Mouse (Mus musculus) forebrain, embryonic 10.5 days (tissue): ENCODE results near the gene Erbb4. TPM values are rescaled to one million over a fixed set of nuclear protein-coding genes. Genes with fewer than 3 reads are reported as not detected.

Experiments
- DNase-seq: peaks from one replicate; pipeline ENCODE4 v3.0.0-alpha.2; 2017; ENCODE audit warnings: low spot score; ENCODE audit errors: extremely low spot score
- H3K27ac ChIP-seq: fragments of 300-500 bp; sonication (generic); 2 replicates; pipeline ENCODE4 v1.5.1; 2016; ENCODE audit warnings: mild to moderate bottlenecking
- H3K27me3 ChIP-seq: fragments of 300-500 bp; sonication (generic); 2 replicates; pipeline ENCODE4 v1.6.1; 2016; ENCODE audit warnings: mild to moderate bottlenecking; ENCODE audit not compliant: poor library complexity, severe bottlenecking
- H3K36me3 ChIP-seq: fragments of 300-500 bp; sonication (generic); replicated peaks from 2 replicates; pipeline ENCODE4 v1.6.1; 2016; ENCODE audit warnings: mild to moderate bottlenecking, moderate library complexity
- H3K4me1 ChIP-seq: fragments of 300-500 bp; sonication (generic); 2 replicates; pipeline ENCODE4 v1.6.1; 2016
- H3K4me3 ChIP-seq: fragments of 300-500 bp; sonication (generic); 2 replicates; pipeline ENCODE4 v1.5.1; 2016; ENCODE audit warnings: mild to moderate bottlenecking, moderate library complexity
- H3K9me3 ChIP-seq: fragments of 300-500 bp; sonication (generic); 2 replicates; pipeline ENCODE4 v1.6.1; 2016; ENCODE audit warnings: mild to moderate bottlenecking, moderate library complexity
- WGBS: fragments of 180-500 bp; shearing (Covaris S2); methylation state at CpG from one replicate; pipeline ENCODE4 v1.1.7; 2016; 5-methylcytosine and 5-hydroxymethylcytosine counted together
- polyA plus RNA-seq: library from polyadenylated mRNA; unstranded; fragments of >200 nt; fragmentation: Nextera tagmentation; extraction: Ambion mirVana; gene quantifications from 2 replicates; pipeline ENCODE4 v1.2.1, GENCODE M21; 2016

Gene Erbb4
- polyA plus RNA-seq, 1 experiment from 2014 or later, result 2.2 TPM

DNA sequence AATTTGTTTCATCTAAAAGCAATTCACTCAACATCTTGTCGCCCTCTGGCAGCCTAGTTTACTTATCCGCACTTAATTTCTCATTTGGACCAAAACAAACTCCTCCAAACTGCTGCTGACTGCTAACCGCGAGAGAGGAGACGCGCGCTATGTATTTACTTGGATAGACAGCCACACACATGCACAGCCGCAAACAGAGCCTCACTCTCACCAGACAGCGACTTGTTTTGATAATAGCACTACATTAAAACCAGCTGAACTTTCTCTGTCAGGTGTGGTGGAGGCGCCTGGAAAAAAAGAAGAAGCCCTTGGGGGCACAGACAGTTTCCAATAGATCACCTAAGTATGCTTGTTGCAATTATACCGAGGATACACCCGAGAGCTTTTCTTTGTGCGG lies 2.8 kb downstream of the Erbb4 start:
- H3K27me3 ChIP-seq, result peaks cover 80% of the 10 kb centered on the region
- WGBS, result under 1% methylated on average over 13 of the region's 13 CpGs

DNA sequence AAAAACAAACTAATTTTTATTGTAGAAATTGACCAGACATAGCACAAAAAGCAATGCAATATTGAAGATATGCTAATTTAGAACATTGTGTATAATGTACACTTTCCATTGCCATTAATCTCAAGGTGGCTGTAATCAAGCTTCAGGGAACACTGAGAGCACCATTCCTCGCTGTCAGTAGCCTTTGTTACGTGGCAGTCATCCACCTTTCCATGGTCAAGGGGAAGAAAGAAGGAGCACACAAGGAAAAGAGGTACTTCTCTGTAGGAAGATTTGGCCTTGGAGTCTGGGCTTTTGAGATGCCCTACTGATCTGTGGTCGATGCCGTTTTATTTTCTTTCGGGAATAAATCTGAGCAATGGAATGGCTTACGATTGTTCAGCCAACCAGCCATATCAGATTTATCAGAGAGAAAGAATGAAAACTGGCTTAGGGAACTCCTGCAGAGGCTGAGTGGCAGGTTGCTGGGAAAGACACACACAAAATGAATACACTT lies 4.6 kb downstream of the Erbb4 start:
- DNase-seq, result no peak
- Histone ChIP-seq H3K36me3 (no peaks in the 10 kb centered on the region), H3K4me3 (no peak overlapping the region), H3K27ac (no peak overlapping the region), H3K9me3 (no peaks in the 10 kb centered on the region), H3K27me3 (peaks cover 63% of the 10 kb centered on the region), H3K4me1 (peaks cover 44% of the 10 kb centered on the region)
- WGBS, result 59% methylated on average over 6 of the region's 6 CpGs

More for the DNA sequence above, 2.8 kb downstream of the Erbb4 start:
- no peaks in the 10 kb centered on the region for H3K9me3 ChIP-seq
- DNase-seq, result peak; percentile 59
- peaks cover 48% of the 10 kb centered on the region for H3K4me1 ChIP-seq
- no peaks in the 10 kb centered on the region for H3K36me3 ChIP-seq
- H3K4me3 ChIP-seq, result peak overlapping the region; percentile 79
- peak overlapping the region; percentile 86; the same call in 1 of the 2 replicates for H3K27ac ChIP-seq

DNA sequence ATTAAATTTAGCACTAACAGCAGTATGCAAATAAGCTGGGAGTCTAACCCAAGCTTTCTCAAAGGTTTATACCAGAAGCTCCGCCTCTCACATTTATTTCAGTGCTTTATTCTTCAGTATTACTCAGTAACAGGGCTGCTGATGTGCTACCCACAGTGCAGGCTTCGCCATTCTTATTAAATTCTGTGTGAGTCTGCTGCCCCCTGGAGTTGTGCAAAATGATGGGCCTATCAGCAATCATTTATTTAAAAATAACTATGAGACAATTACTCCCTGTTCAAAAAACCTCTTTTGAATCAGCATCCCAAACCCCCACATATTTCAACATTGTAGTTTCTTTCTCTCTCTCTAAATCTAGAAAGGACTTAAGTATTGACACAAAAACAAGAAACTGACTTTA lies 6.2 kb downstream of the Erbb4 start:
- WGBS, result 75% methylated on average over 2 of the region's 2 CpGs

DNA sequence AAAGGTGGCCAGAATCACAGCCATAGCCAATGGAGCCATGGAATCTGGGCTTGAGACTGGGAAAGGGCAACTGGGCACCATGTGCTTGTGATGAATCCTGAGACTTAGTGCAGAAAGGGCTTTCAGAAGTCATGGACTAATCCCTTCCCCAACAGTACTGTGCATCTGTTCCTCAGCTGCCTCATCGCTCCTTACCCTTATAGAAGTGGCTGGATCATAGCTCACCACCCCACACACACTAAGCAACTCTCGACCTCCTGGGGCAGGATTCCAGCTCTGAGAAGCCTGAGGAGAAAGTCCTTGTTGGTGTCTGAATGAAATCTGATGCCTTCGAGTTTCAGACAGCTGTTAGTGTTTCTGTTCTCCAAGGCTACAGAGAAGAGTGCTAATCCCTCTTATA lies 14.8 kb downstream of the Erbb4 start:
- H3K27me3 ChIP-seq, result no peaks in the 10 kb centered on the region
- WGBS, result 38% methylated on average over 3 of the region's 3 CpGs
- peaks cover 5% of the 10 kb centered on the region for H3K4me1 ChIP-seq
- no peak overlapping the region for H3K4me3 ChIP-seq
- no peak for DNase-seq
- no peak overlapping the region for H3K27ac ChIP-seq
- no peaks in the 10 kb centered on the region for H3K9me3 ChIP-seq
- no peaks in the 10 kb centered on the region for H3K36me3 ChIP-seq

More for the DNA sequence above, 6.2 kb downstream of the Erbb4 start:
- Histone ChIP-seq H3K27ac (no peak overlapping the region), H3K36me3 (no peaks in the 10 kb centered on the region), H3K4me1 (peaks cover 32% of the 10 kb centered on the region), H3K4me3 (no peak overlapping the region), H3K9me3 (no peaks in the 10 kb centered on the region), H3K27me3 (peaks cover 48% of the 10 kb centered on the region)
- no peak for DNase-seq

DNA sequence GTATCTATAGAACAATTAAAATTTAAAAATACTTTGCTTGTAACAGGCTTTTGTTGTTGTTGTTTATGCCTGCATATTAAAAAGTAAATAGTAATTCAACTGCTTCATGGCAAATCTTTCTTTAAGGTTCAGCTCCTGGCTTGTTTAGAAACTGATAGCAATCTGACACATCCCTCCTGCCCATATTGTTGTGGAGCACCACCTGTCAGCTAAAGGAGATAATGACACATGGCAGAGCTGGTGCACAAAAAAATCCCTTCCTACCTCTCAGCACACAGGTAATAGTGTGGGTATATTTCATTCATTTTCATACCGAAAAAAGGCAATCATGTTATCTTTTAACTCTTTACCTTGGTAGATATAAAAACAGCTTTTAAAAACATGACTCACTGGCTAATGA lies 18.5 kb downstream of the Erbb4 start:
- Histone ChIP-seq H3K4me3 (no peak overlapping the region), H3K27me3 (no peaks in the 10 kb centered on the region), H3K36me3 (no peaks in the 10 kb centered on the region), H3K27ac (no peak overlapping the region), H3K9me3 (no peaks in the 10 kb centered on the region), H3K4me1 (peaks cover 8% of the 10 kb centered on the region)
- no peak for DNase-seq
- WGBS, result 92% methylated on average over 1 of the region's 1 CpGs

DNA sequence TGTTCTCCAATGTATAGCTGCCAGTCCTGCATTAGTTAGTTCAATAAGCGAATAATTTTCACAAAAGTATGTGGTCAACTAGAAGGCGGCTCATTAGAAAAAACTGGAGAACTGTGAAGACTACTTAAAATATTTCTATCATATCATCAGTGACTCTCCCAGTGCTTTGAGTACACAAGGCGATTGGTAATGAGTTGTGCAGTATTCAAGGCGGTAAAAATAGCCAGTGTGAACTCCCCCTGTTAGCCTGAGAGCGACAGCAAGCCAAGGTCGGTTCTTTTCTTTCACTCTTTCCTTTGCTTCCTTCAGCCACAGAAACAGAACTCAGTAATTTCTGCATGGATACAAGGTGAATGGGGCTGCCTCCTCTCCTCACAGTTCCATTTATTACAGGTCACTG lies 22.1 kb downstream of the Erbb4 start:
- Histone ChIP-seq H3K27me3 (no peaks in the 10 kb centered on the region), H3K9me3 (no peaks in the 10 kb centered on the region), H3K4me1 (0 out of 2 replicates have a peak, but pooled peaks cover 3% of the 10 kb centered on the region), H3K4me3 (no peak overlapping the region), H3K27ac (no peak overlapping the region), H3K36me3 (no peaks in the 10 kb centered on the region)
- WGBS, result 76% methylated on average over 6 of the region's 6 CpGs
- no peak for DNase-seq

DNA sequence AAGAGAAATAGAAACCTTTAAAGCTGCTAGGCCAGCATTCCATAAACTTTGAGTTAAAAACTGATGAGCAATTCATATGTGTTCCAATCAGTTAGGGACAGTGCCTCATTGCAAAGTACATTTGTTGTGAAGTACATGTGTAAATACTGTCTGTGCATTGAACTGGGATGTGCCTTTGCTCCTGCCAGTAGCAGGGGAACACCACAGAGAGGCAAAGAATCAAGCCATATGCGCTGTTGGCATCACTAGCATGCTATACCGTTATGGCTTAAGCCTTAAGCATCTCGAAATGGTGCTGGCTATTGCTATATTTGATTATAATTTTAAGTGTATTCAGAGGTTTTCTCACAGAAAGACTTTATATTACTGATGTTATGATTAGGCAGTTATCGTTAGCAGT lies 58.9 kb downstream of the Erbb4 start:
- Histone ChIP-seq H3K4me1 (peaks cover 6% of the 10 kb centered on the region), H3K9me3 (no peaks in the 10 kb centered on the region), H3K27ac (no peak overlapping the region), H3K27me3 (no peaks in the 10 kb centered on the region), H3K4me3 (no peak overlapping the region), H3K36me3 (no peaks in the 10 kb centered on the region)
- DNase-seq, result no peak
- 94% methylated on average over 4 of the region's 4 CpGs for WGBS

DNA sequence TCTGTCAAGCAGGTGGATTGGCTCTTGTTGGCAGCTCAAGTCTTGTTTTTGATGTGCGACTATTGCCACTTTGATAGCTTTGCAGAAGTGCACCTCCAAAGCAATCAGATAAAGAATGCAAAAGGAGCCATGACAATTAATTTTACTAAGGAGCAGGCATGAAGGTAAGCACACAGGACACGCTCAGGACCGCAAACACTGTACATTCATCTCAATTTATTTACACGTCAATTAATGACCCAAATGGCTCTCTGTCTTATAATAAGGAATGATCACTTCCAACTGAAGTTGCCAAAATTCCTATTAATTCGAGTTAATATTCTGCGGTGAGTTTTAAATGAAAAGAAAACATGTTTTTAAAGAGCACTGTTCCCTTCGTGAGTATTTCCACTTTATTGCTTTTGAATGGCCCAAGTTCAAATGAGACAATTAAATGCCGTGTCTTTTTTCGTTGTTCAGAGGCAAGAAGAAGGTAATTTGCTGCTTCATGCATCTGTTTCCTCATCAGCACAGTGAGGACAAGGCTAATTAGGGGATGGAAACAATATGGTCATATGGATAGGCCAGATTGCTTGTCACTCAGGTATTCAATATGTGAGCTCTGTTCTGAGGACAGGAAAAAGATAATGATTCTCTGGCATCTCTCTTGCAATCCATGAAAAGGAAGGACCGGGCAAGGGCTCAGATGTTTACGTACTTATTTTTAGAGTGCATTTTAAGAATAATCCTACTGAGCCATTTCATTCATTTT lies 61.5 kb downstream of the Erbb4 start:
- Histone ChIP-seq H3K9me3 (no peaks in the 10 kb centered on the region), H3K4me3 (no peak overlapping the region), H3K4me1 (peaks cover 6% of the 10 kb centered on the region), H3K27ac (no peak overlapping the region), H3K27me3 (no peaks in the 10 kb centered on the region), H3K36me3 (no peaks in the 10 kb centered on the region)
- no peak for DNase-seq
- 67% methylated on average over 11 of the region's 11 CpGs for WGBS

DNA sequence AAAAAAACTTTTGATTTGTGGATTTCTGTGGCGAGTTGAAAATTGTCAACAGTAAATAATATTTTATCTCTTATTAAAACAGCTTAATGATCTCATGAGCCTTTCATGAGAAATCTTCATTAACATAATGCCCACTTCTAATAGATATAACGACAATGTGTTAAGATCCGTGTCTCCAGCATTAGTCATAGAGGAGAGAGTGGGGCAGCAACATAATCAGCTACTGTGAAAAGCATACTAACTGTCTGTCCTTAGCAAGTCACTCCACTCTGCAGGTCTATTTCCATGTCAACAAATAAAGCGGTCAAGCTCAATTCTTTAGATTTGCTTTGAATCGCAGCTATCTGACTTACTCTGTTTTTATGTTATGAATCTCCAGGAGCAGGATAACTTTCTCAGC lies 80.0 kb downstream of the Erbb4 start:
- Histone ChIP-seq H3K27me3 (peaks cover 34% of the 10 kb centered on the region; the same call in 1 of the 2 replicates), H3K4me1 (peaks cover 32% of the 10 kb centered on the region), H3K4me3 (no peak overlapping the region), H3K27ac (no peak overlapping the region), H3K36me3 (no peaks in the 10 kb centered on the region), H3K9me3 (no peaks in the 10 kb centered on the region)
- WGBS, result 70% methylated on average over 5 of the region's 5 CpGs
- DNase-seq, result no peak

DNA sequence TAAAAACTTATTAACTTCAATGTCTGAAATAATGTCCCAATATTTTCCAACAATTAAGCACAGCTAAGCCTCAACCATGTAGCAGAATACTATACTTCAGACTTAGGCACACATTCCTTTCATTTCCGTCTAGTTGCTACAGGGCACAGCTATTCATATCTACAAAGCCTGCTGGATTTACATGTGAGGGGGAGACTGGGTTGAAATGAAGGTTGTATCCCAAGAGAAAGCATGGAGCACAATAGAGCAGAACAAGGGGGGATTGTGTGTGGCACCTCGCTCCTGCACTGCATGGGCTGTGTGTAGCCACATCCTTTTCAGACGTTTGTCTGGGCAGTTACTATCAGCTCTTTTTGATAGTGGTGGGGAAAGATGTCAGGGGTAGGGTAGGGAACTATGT lies 83.0 kb downstream of the Erbb4 start:
- Histone ChIP-seq H3K4me3 (no peak overlapping the region), H3K4me1 (peaks cover 32% of the 10 kb centered on the region), H3K27ac (no peak overlapping the region), H3K9me3 (no peaks in the 10 kb centered on the region), H3K27me3 (peaks cover 63% of the 10 kb centered on the region), H3K36me3 (no peaks in the 10 kb centered on the region)
- 13% methylated on average over 3 of the region's 3 CpGs for WGBS
- DNase-seq, result peak; percentile 17

DNA sequence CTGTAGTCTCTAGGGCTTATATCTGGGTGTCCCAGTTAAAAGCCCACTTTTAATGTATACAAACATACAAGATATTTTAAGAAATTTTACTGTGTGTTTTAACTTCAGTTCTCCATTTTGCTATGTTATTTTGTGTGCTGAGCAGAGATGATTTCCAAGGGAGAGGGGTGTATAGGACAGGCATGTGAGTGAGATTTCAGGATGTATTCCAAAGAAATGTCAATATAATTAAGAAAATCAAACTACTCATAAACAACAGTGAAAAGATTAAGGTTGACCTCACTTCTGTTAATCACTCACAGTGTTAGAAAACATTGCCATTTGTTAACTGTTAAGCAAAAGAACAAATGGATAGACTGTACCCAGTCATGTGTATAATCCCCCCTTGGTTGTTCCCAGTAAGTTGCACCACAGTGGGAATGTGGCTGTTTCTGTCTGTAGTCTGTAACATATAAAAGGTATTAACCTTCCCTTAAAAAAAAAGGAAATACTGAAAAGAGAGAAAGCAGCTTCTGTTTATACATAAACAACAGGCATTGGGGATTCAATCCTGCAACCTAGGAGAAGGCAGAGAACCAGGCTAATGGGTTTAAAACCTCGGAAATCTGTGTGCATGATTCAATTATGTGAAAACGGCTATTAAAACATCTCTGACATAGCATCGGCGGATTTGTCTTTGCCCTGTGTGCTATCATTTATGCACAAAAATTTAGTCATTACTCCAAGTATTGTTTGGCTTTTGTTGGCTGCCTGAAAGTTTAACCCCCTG lies 84.5 kb downstream of the Erbb4 start:
- H3K36me3 ChIP-seq, result no peaks in the 10 kb centered on the region
- peaks cover 65% of the 10 kb centered on the region for H3K27me3 ChIP-seq
- no peaks in the 10 kb centered on the region for H3K9me3 ChIP-seq
- 27% methylated on average over 4 of the region's 4 CpGs for WGBS
- no peak overlapping the region for H3K4me3 ChIP-seq
- no peak for DNase-seq
- no peak overlapping the region for H3K27ac ChIP-seq
- peaks cover 28% of the 10 kb centered on the region for H3K4me1 ChIP-seq

DNA sequence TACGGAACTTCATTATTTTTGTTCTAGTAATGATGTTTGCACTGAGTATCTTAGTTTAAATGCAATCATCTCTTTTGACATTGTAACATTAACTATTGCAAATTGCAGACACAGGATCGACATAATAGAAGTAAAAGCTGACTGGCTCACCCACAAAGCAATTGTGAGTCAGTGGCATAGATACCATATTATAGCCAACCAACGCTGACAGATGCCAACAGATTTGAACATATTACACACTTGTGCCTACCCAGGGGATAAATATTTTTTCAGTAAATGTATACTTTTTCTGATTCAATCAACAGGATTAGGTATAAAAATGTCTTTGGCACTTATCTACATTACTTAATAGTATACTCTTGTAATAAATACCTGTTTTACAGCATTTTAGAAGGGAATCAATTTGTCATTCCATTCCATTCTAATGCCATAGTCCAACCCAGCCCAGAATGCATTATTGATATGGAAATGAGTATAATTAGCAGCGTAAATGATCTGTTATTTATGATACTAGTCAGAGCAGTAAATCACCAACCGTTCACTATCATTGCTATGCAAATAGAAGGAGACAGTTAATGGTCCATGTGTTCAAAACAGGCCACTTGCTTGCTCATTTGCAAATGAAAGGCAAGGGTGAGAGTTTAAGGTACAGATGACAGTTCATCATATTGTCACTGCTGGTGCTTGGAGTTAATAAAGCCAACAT lies 97.9 kb downstream of the Erbb4 start:
- DNase-seq, result no peak
- Histone ChIP-seq H3K9me3 (no peaks in the 10 kb centered on the region), H3K27me3 (peaks cover 1% of the 10 kb centered on the region; the same call in 1 of the 2 replicates), H3K4me1 (no peaks in the 10 kb centered on the region; the same call in 1 of the 2 replicates), H3K36me3 (no peaks in the 10 kb centered on the region), H3K27ac (no peak overlapping the region), H3K4me3 (no peak overlapping the region)
- WGBS, result 84% methylated on average over 5 of the region's 5 CpGs
